Mouse (Mus musculus) midbrain, embryonic 13.5 days (tissue): ENCODE measurements around the gene Mpz. TPM values are rescaled to one million over a fixed set of nuclear protein-coding genes. Genes with fewer than 3 reads are reported as not detected.

Experiments
- ATAC-seq: fragments of 200-750 bp; cut with Nextera tagmentation; 2 replicates; pipeline ENCODE4 v1.8.0; 2017; ENCODE audit warnings: mild to moderate bottlenecking, moderate TSS enrichment, moderate library complexity
- H3K27ac ChIP-seq: fragments of 300-500 bp; sonication (generic); 2 replicates; pipeline ENCODE4 v1.5.1; 2015; ENCODE audit warnings: inconsistent platforms, mild to moderate bottlenecking, moderate library complexity
- H3K27me3 ChIP-seq: fragments of 300-500 bp; sonication (generic); 2 replicates; pipeline ENCODE4 v1.6.1; 2015; ENCODE audit warnings: mild to moderate bottlenecking, inconsistent platforms
- H3K36me3 ChIP-seq: fragments of 300-500 bp; sonication (generic); 2 replicates; pipeline ENCODE4 v1.6.1; 2015; ENCODE audit warnings: mild to moderate bottlenecking, inconsistent platforms
- H3K4me1 ChIP-seq: fragments of 300-500 bp; sonication (generic); replicated peaks from 2 replicates; pipeline ENCODE4 v1.6.1; 2015; ENCODE audit warnings: inconsistent platforms
- H3K4me2 ChIP-seq: fragments of 300-500 bp; sonication (generic); replicated peaks from 2 replicates; pipeline ENCODE4 v1.6.1; 2015; ENCODE audit warnings: moderate library complexity, mild to moderate bottlenecking, inconsistent platforms
- H3K4me3 ChIP-seq: fragments of 300-500 bp; sonication (generic); replicated peaks from 2 replicates; pipeline ENCODE4 v1.5.1; 2015; ENCODE audit warnings: mild to moderate bottlenecking, inconsistent platforms
- H3K9ac ChIP-seq: fragments of 300-500 bp; sonication (generic); replicated peaks from 2 replicates; pipeline ENCODE4 v1.6.1; 2015; ENCODE audit warnings: mild to moderate bottlenecking, inconsistent platforms
- H3K9me3 ChIP-seq: fragments of 300-500 bp; sonication (generic); 2 replicates; pipeline ENCODE4 v1.6.1; 2016; ENCODE audit warnings: mild to moderate bottlenecking, inconsistent platforms
- WGBS: fragments of 180-500 bp; shearing (Covaris S2); methylation state at CpG from one replicate; pipeline ENCODE4 v1.1.7; 2015; 5-methylcytosine and 5-hydroxymethylcytosine counted together
- polyA plus RNA-seq: library from polyadenylated mRNA; unstranded; fragments of >200 nt; fragmentation: Nextera tagmentation; extraction: Ambion mirVana; gene quantifications from 2 replicates; pipeline ENCODE4 v1.2.1, GENCODE M21; 2015

The Mpz gene
- polyA plus RNA-seq, 1 experiment from 2014 or later, result 0.20 TPM

- Histone ChIP-seq H3K4me2 (peak overlapping the region; percentile 96), H3K27ac (peak overlapping the region; percentile 37), H3K9ac (peak overlapping the region; percentile 29), H3K9me3 (no peaks in the 10 kb centered on the region), H3K4me3 (peak overlapping the region; percentile 29), H3K4me1 (peaks cover 59% of the 10 kb centered on the region), H3K27me3 (peaks cover 48% of the 10 kb centered on the region), H3K36me3 (no peaks in the 10 kb centered on the region)
- ATAC-seq, result peak; percentile 48
- WGBS, result 3% methylated on average over 18 of the region's 18 CpGs
Observed at GRCm38 (mm10) chr1:171193093-171193840, 42.8 kb downstream of the Mpz start.

- H3K4me1 ChIP-seq, result peaks cover 50% of the 10 kb centered on the region
- peaks cover 52% of the 10 kb centered on the region for H3K27me3 ChIP-seq
- 23% methylated on average over 11 of the region's 11 CpGs for WGBS
- H3K4me3 ChIP-seq, result peak overlapping the region; percentile 29
- peak overlapping the region; percentile 37; the same call in 1 of the 2 replicates for H3K27ac ChIP-seq
- no peaks in the 10 kb centered on the region for H3K36me3 ChIP-seq
- no peak for ATAC-seq
- H3K9ac ChIP-seq, result no peak overlapping the region
- H3K4me2 ChIP-seq, result peak overlapping the region; percentile 96
- no peaks in the 10 kb centered on the region for H3K9me3 ChIP-seq
Observed at GRCm38 (mm10) chr1:171193911-171194830, 43.7 kb downstream of the Mpz start.

DNA sequence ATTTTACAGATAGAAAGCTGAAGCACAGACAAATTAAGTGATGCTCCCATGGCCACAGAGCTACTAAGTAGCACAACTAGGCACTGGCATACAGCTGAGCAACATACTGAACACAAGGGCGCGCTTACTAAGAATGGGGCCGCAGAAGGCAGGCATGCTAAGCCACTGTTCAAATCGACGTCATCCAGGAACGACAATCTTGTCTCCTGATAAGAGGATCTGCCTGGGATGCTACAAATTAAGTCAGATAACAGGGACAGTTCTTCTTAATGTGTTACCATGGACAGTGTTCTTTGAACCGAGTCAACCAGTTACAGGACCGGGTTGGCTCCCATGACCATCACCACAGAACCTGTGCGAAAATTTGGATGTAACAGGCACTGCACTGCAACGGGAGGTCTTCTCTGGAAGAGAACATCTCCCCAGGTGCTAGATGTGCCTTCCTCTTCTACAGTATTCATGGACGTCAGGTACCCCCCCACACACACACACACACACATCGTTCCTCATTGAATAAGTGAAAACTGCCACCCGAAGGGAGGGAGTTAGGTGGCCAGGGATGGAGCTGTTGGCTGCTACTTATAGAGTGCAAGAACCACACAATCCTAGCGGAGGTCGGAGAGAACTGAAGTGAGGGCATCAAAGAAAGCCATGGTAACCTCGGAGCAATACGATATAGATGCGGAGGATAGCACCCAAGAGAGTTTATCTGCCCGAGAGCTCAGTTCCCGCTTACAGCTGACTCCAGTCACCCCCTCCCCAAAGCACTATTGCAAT lies 44.7 kb downstream of the Mpz start:
- no peaks in the 10 kb centered on the region for H3K9me3 ChIP-seq
- H3K4me1 ChIP-seq, result peaks cover 42% of the 10 kb centered on the region
- peak; percentile 6; the same call in 1 of the 2 replicates for ATAC-seq
- H3K9ac ChIP-seq, result peak overlapping the region; percentile 72
- peaks cover 52% of the 10 kb centered on the region for H3K27me3 ChIP-seq
- H3K27ac ChIP-seq, result no peak overlapping the region
- H3K4me3 ChIP-seq, result peak overlapping the region; percentile 63
- 4% methylated on average over 20 of the region's 20 CpGs for WGBS
- H3K36me3 ChIP-seq, result no peaks in the 10 kb centered on the region
- peak overlapping the region; percentile 96 for H3K4me2 ChIP-seq

DNA sequence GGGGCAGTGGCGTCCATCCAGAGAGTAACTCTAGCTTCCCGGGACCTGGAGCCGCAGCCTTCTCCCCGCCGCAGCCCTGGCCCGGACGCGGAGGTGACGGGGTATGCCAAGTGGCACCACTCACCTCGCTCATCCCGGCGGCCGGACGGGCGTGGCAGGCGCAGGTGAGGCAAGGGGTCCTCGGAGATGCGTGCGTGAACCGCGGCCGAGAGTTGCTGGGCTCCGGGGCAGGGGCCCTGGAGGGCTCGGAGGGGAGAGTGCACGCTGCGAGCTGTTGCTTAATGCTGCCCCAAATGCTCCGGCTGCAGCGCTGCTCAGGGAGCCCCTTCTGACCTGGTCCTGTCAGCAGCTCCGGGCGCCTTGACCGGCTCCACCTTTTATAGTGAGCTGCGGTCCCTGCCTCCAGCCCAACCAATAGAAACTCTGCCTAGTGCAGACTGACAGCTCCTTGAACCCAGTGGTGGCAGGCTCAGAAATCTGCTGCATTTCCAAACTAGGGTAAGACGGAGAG lies 45.4 kb downstream of the Mpz start, which contains the start of gene Pcp4l1:
Gene Pcp4l1, minus strand, starts transcription at position 382 of the 511 bp plus-strand sequence.
- Histone ChIP-seq H3K36me3 (no peaks in the 10 kb centered on the region), H3K27me3 (peaks cover 46% of the 10 kb centered on the region), H3K4me1 (peaks cover 42% of the 10 kb centered on the region), H3K27ac (no peak within 1 kb of the TSS), H3K9ac (peak within 1 kb of the TSS; percentile 72), H3K4me3 (peak within 1 kb of the TSS; percentile 63), H3K9me3 (no peaks in the 10 kb centered on the region), H3K4me2 (peak within 1 kb of the TSS; percentile 96)
- peak; percentile 89 for ATAC-seq
- WGBS, result under 1% methylated on average over 33 of the region's 33 CpGs

- Histone ChIP-seq H3K9me3 (no peaks in the 10 kb centered on the region), H3K9ac (no peak overlapping the region), H3K4me3 (no peak overlapping the region), H3K4me2 (no peak overlapping the region), H3K27ac (no peak overlapping the region), H3K4me1 (peaks cover 18% of the 10 kb centered on the region), H3K36me3 (no peaks in the 10 kb centered on the region), H3K27me3 (peaks cover 31% of the 10 kb centered on the region)
- ATAC-seq, result no peak
- 69% methylated on average over 1 of the region's 1 CpGs for WGBS
Observed at GRCm38 (mm10) chr1:171199532-171199931, 49.0 kb downstream of the Mpz start.

DNA sequence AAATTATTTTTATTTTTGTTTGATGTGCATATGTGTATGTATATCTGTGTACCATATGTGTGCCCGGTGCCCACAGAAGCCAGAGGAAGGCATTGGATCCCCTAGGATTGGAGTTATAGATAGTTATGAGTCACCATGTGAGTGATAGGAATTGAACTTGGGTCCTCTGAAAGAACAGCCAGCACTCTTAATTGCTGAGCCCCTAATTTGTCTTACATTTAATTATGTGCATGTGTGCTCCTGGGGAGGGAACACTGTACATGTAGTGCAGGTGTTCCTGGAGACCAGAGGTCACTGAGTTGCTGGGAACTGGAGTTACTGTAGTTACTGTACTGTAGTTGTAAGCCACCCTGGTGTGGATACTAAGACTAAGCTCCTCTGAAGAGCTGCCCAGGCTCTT lies 50.3 kb downstream of the Mpz start:
- no peak overlapping the region for H3K4me3 ChIP-seq
- H3K4me2 ChIP-seq, result no peak overlapping the region
- no peak overlapping the region for H3K27ac ChIP-seq
- peaks cover 18% of the 10 kb centered on the region for H3K27me3 ChIP-seq
- no peak overlapping the region for H3K9ac ChIP-seq
- no peaks in the 10 kb centered on the region for H3K9me3 ChIP-seq
- no peak for ATAC-seq
- H3K36me3 ChIP-seq, result no peaks in the 10 kb centered on the region
- WGBS, result 100% methylated on average over 1 of the region's 1 CpGs
- H3K4me1 ChIP-seq, result peaks cover 6% of the 10 kb centered on the region

DNA sequence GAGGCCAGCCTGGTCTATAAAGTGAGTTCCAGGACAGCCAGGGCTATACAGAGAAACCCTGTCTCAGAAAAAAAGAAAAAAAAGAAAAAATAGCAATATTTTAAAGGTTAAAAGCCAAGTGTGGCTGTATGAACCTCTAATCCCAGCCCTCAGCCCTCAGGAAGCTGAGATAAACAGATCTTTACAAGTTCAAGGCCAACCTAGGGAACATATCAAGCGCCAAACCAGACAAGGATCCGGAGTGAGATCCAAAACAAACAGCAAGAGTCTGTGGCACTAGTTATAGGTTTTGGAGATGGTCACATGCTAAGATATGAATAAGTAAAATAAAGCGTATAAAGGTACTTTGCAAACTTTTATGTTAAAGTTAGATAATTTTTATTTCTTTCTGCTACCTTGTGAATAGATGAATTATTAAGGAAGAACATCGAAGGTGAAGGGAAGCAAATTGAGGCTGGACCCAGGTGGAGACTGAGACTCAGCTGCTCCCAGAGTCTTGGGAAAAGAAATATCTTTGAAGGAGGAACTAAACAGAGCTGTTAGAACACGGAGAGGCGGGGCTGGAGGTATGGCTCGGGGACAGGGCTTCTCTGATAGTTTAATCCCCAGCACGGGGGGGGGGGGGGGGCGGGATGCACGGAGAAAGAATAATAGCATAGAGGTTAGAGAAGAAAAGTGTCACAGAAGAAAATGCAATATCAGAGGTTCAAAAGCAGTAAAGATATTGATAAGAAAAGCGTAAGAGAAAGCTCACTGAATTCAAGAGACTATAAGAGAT lies 53.1 kb downstream of the Mpz start:
- Histone ChIP-seq H3K9ac (no peak overlapping the region), H3K36me3 (no peaks in the 10 kb centered on the region), H3K4me3 (no peak overlapping the region), H3K27me3 (peaks cover 3% of the 10 kb centered on the region; the same call in 1 of the 2 replicates), H3K27ac (no peak overlapping the region), H3K4me1 (peaks cover 3% of the 10 kb centered on the region; the same call in 1 of the 2 replicates), H3K9me3 (no peaks in the 10 kb centered on the region), H3K4me2 (no peak overlapping the region)
- WGBS, result 52% methylated on average over 11 of the region's 11 CpGs
- ATAC-seq, result no peak

- no peaks in the 10 kb centered on the region for H3K27me3 ChIP-seq
- H3K9ac ChIP-seq, result no peak overlapping the region
- ATAC-seq, result no peak
- 62% methylated on average over 7 of the region's 7 CpGs for WGBS
- H3K36me3 ChIP-seq, result no peaks in the 10 kb centered on the region
- H3K4me1 ChIP-seq, result peaks cover 3% of the 10 kb centered on the region; the same call in 1 of the 2 replicates
- no peaks in the 10 kb centered on the region for H3K9me3 ChIP-seq
- H3K4me3 ChIP-seq, result no peak overlapping the region
- no peak overlapping the region for H3K4me2 ChIP-seq
- no peak overlapping the region for H3K27ac ChIP-seq
Observed at GRCm38 (mm10) chr1:171204249-171204644, 53.7 kb downstream of the Mpz start.

DNA sequence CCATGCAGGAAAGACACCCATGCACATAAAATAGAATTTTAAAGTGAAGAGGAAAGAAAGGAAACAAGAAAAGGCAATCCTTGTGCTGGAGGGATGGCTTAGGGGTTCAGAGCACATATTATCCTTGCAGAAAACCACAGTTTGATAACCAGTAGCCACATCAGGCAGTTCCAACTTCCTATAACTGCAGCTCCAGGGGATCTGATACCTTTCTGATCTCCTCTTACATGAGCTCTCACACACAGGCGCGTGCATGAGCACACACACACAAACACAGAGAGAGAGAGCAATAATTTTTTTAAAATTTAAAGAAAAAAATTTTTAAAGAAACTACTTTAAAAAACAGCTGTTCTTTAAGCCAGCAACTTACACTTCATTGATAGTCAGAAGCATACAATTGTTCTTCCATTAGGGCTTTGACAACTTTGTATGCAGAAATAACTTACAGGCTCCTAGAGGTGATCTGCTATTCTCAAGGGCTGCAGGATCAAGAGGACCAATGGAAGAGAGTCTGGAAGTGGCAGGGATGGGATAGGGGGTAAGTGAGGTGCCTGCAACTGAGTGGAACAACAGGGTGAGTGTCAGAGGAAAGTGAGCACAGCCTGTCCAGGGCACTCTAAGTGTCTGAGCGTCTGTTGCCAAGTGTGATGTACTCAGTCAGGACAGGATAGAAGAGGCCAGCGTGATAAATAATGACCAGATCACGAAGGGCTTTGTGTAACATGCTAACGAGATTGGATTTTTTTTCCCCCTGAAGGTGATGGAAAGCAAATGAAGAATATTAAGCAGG lies 55.4 kb downstream of the Mpz start:
- Histone ChIP-seq H3K4me1 (peaks cover 3% of the 10 kb centered on the region; the same call in 1 of the 2 replicates), H3K9me3 (no peaks in the 10 kb centered on the region), H3K9ac (no peak overlapping the region), H3K4me3 (no peak overlapping the region), H3K27ac (no peak overlapping the region), H3K27me3 (no peaks in the 10 kb centered on the region), H3K36me3 (no peaks in the 10 kb centered on the region), H3K4me2 (no peak overlapping the region)
- 63% methylated on average over 6 of the region's 6 CpGs for WGBS
- no peak for ATAC-seq

- 20% methylated on average over 4 of the region's 4 CpGs for WGBS
Observed at GRCm38 (mm10) chr1:171209409-171209808, 58.9 kb downstream of the Mpz start.

More at GRCm38 (mm10) chr1:171209409-171209808, 58.9 kb downstream of the Mpz start:
- Histone ChIP-seq H3K4me3 (no peak overlapping the region), H3K9ac (no peak overlapping the region), H3K27me3 (no peaks in the 10 kb centered on the region), H3K4me2 (no peak overlapping the region), H3K36me3 (no peaks in the 10 kb centered on the region), H3K9me3 (no peaks in the 10 kb centered on the region), H3K27ac (no peak overlapping the region), H3K4me1 (peaks cover 3% of the 10 kb centered on the region; the same call in 1 of the 2 replicates)
- no peak for ATAC-seq
